Mouse (Mus musculus) E14TG2a.4 (cell line): ENCODE results near the gene Ptcd1.

ENCODE experiments used
- CTCF ChIP-seq: conservative IDR thresholded peaks from 2 replicates; pipeline ENCODE4 v1.5.1; 2014; ENCODE audit warnings: low read length
- NANOG ChIP-seq: IDR thresholded peaks from 2 replicates; pipeline ENCODE4 v1.6.1; 2014; ENCODE audit warnings: borderline replicate concordance, low read length, mixed read lengths

DNA sequence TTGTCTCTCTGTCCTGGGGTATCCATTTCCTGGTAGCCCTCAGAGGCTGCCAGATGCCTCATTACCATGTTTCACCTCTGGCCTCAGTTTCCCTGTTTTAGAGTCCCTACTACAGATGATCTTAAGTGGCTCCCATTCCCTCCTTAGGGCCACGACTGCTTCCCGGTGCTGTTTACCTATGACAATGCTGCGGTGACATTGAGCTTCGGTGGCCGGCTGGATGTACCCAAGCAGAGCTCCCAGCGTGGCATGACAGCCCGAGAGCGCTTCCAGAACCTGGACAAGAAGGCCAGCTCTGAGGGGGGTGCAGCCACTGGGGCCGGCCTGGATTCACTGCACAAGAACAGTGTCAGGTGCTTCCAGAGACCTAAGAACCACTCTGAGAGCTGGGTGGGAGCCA lies 40.3 kb downstream of the Ptcd1 start:
- TF ChIP-seq CTCF: no peak
- no peak for TF ChIP-seq NANOG
